Mouse (Mus musculus) adrenal gland, postnatal 25 days (tissue): ENCODE measurements around the gene Gm10697. TPM values are rescaled to one million over a fixed set of nuclear protein-coding genes. Genes with fewer than 3 reads are reported as not detected.
"Not testable (repeated sequence)": the region's sequence is repeated elsewhere in the genome, so short reads cannot be mapped to it uniquely, and the experiment has no call there.

ENCODE experiments used
- DNase-seq: peaks from one replicate; pipeline ENCODE4 v3.0.0; 2021; ENCODE audit warnings: mixed read lengths
- long read RNA-seq: library from polyadenylated mRNA; stranded (forward); transcript quantifications from one replicate; pipeline ENCODE4 v2.0.0, GENCODE M21; 2021
- total RNA-seq: library from RNA; stranded (reverse); gene quantifications from 2 replicates; pipeline ENCODE4 v1.2.3, GENCODE M21; 2021

Gene Gm10697
- not detected in 2 replicates for total RNA-seq
- long read RNA-seq, result 0 reads

GRCm38 (mm10) chr3:94072544-94072943 is at the start of gene Gm10697:
TSS of gene Gm10697 (minus strand) at chr3:94072644.
- not testable (repeated sequence) for DNase-seq

GRCm38 (mm10) chr3:94115071-94115470 is 42.6 kb upstream of the Gm10697 start:
- DNase-seq, result not testable (repeated sequence)

- DNase-seq, result not testable (repeated sequence)
These were observed 17.7 kb downstream of the Gm10697 start, which contains the start of gene Gm9125 for GRCm38 (mm10) chr3:94054785-94055184. TSS of gene Gm9125 (minus strand) at chr3:94054885.

- DNase-seq, result not testable (repeated sequence)
These were observed 22.8 kb downstream of the Gm10697 start for GRCm38 (mm10) chr3:94049566-94050121.

- not testable (repeated sequence) for DNase-seq
These were observed 34.2 kb downstream of the Gm10697 start for GRCm38 (mm10) chr3:94038241-94038640.

- not testable (repeated sequence) for DNase-seq
These were observed 38.0 kb downstream of the Gm10697 start for GRCm38 (mm10) chr3:94034400-94034799.

Other genes starting within 250 kb of the Gm10697 start
- not detected in 2 replicates for gene Tdpoz3, start 246.6 kb downstream of the Gm10697 start, total RNA-seq
- not detected in 2 replicates for gene Gm9117, start 129.1 kb downstream of the Gm10697 start, total RNA-seq
- gene Tdpoz5, start 111.3 kb downstream of the Gm10697 start, total RNA-seq, result not detected in 2 replicates
- gene Gm9125, start 17.8 kb downstream of the Gm10697 start, total RNA-seq, result not detected in 2 replicates
- gene Gm10696, start 105.5 kb upstream of the Gm10697 start, total RNA-seq, result not detected in 2 replicates
- gene Gm5286, start 124.1 kb upstream of the Gm10697 start, total RNA-seq, result not detected in 2 replicates
- gene Gm4778, start 191.4 kb upstream of the Gm10697 start, total RNA-seq, result not detected in 2 replicates
- gene Them4, start 237.4 kb upstream of the Gm10697 start, total RNA-seq, result 10.4 and 12.4 TPM in 2 replicates